Mouse (Mus musculus) activated CD4-positive, CD25-positive, alpha-beta regulatory T cell, adult 4 months (primary cell): Measurements from ENCODE around the gene Nfe2l2. TPM values are rescaled to one million over a fixed set of nuclear protein-coding genes. Genes with fewer than 3 reads are reported as not detected.
A peak's percentile ranks its signal among the peaks of the same experiment; 100 is the strongest.

ENCODE experiments used
- ATAC-seq: one replicate; pipeline ENCODE4 v1.8.0; 2017
- polyA plus RNA-seq, 2 experiments: library from polyadenylated mRNA; unstranded; fragments of 100-300 nt; shearing (Covaris generic); gene quantifications; one replicate each; pipeline ENCODE4 v1.2.1; 2017

The Nfe2l2 gene
- polyA plus RNA-seq, 2 experiments from 2014 or later, result 44.1 to 45.6 TPM

DNA sequence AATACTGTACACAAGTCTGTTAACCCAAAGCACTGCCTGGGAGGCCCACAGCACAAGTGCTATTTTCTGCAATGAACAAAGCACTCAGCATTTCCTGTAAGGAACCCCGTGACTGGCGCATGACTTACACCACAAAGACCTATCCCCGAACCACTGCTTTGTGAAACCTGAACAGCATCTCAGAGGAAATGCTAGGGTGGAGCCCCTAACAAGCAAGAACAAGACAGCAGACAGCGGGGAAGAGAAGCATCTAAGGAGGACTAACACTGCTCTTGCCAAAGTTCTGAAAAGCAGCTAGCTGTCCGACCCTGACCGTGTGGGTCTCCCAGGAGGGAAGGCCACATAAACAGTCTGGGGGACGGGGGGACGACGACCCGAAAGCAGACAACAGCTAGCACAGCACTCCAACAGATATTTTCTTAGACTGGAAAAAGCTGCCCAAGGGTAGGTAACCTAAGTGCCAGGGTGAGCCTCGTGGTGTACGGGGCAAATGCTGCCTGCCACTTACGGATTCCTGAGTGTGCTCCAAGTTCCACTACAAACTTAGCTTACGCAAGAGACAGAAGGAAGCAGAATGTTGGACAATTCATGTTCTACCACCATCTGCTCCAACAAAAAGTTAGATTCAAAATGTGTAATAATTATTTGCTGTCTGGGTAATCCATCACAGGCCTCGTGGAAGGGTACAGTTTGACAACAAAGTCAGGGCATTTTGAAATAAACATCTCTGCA, 21.3 kb downstream of the Nfe2l2 start:
- peak; percentile 97 for ATAC-seq

DNA sequence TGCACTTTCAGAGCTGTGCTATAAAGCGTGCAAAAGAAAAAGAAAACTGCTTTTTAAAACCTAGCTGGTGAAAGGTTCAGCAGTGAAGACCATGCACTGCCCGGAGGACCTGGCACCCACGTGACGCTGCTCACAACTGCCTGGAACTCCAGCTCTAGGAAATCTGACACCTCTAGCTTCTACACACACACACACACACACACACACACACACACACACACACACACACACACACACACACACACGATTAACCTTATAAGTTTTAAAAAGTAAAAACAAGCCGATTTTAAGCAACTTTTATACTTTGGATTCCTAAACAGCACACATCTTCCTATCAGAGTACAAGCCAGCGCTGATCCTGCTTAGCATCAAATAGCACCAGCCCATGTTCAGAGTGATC, 23.0 kb downstream of the Nfe2l2 start:
- no peak for ATAC-seq

DNA sequence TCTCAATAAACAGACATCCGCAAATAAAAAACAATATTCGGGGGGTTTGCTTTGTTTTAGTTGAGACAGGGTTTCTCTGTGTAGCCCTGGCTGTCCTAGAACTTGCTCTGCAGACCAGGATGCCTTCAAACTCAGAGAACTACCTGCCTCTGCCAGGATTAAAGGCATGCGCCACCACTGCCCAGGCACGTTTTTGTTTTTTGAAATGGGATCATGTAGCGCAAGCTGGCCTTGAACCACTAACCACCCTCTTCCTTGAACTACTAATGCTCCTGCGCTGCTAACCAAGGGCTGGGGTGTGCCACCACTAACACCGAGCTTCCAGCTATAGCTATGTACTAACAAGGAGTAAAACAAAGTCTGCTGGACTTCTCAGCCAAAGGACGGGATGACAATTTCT, 24.5 kb downstream of the Nfe2l2 start:
- ATAC-seq, result no peak

DNA sequence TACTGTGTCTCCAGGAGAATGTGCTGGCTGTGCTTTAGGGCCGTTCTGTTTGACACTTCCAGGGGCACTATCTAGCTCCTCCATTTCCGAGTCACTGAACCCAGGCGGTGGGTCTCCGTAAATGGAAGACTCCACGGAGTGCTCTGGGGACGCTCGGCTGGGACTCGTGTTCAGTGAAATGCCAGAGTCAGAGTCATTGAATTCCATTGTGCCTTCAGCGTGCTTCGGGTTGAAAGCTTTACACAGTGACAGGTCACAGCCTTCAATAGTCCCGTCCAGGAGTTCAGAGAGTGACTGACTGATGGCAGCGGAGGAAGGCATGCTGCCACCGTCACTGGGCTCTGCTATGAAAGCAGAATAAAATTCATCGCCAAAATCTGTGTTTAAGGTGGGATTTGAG, 27.9 kb downstream of the Nfe2l2 start:
- ATAC-seq, result no peak

DNA sequence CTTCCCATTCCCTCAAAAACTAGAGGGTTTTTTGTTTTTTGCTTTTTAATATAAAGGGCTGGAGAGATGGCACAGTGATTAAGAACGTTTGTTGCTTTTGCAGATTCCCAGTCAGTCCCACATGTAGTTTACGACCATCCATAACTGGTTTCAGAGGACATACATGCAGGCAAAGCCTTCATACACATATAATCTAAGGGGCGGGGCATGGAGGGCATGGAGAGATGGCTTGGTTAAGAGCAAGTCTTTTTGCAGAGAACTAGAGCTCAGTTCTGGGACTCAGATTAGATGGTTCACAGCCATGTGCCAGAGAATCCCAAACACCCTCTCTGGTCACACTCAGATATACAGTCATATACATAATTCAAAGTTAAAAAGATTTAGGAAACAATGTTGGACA, 31.9 kb downstream of the Nfe2l2 start:
- no peak for ATAC-seq

DNA sequence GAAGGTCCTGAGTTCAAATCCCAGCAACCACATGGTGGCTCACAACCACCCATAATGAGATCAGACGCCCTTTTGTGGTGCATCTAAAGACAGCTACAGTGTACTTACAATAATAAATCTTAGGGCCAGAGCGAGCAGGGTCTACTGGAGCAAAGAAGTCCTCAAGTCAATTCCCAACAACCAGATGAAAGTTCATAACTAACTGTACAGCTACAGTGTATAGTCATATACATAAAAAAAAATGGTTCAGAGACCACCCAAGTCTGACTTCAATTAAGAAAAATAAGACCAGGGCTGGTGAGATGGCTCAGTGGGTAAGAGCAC, 33.1 kb downstream of the Nfe2l2 start:
- ATAC-seq, result no peak

DNA sequence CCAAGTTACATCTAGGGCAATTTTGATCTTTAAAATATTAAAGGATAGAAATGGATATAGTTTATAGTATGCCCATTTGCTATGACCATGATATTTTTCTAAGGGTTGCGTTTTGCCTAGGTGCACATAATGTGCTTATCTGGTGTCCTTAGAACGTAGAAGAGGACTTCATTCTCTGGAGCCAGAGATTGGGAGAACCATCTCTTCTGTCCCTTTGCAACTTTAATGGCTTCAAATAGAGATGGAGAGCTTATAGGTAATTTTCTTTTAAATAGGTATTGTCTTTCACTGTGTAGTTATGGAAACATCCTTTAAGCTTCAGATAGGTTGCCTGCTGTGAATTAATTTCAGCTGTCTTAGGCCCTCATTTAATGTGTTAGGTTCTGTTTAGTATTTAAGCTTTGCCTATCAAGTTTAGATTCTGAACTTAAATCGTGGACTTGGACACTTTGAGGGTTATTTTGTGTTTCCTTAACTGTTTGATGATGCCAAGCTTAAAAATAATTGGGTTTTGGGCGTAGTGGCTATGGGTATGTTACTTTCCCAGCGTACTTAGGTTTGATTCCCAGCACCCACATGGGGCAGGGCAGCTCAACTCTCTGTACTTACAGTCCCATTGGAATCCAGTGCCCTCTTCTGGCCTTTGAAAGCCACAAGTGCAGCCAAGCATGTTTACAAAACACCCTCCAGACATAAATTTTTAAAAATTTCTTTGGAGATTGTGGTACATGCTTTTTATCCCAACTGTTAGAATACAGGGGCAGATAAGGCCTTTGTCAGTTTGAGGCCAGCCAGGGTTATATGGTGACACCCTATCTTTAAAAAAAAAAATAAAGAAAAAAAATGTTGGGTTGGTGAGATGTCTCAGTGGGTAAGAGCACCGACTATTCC, 33.8 kb downstream of the Nfe2l2 start:
- no peak for ATAC-seq

DNA sequence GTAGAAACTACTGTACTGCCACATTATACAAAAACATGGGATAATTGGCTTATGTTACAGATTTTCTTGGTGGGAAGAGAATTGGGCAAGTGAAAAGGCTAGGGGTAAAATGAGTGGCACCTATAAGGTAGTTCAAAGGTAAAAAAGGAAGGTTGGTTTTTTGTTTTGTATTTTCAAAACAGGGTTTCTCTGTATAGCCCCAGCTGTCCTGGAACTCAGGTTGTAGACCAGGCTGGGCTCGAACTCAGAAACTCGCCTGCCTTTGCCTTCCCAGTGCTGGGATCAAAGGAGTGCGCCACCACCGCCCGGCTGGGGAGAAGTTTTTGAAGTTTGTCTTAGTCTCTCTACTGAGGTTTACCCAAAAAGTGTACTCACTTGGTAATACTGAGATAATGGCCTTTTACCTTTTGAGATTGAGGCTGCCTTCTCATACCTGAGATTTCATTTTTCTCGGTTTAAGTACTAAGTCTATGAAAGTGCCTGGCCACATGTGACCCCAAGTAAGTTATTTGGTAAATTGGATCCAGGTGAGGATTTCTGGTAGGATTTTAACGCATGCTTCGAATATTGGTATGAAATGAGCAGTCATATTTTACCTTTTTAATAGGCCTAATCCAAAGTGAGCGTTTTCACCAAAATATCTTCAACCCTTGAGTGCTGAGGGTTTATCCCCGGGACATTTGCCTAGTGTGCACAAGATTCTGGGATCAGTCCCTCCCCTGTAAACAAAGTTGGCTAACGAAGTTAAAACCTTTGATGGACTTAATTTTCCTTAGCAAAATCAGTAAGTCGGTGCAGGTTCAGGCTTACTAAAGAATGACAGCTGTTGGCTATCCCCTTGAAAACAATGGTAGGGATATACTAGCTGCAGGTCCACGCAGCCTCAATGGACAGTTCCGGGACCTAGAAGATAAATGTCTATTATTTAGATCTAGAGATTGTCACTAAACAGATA, 34.7 kb downstream of the Nfe2l2 start:
- no peak for ATAC-seq

DNA sequence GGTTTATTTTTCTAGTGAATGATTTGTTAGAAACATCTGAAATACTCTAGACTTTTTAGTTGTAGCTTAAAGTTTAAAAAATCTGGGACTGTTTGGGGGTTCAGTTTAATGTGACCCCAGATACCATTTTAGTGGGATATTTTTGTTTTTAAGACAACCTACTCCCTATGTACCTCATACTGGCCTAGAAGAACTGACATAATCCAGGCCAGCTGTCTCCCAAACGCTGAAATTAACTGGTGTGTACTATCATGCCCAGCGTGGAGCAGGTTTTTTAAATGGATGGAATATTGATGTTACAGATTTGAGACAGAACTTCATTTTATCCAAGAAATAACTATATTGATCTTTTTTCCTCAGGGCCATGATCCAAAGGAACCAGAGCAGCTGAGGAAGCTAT, 43.3 kb downstream of the Nfe2l2 start:
- no peak for ATAC-seq

DNA sequence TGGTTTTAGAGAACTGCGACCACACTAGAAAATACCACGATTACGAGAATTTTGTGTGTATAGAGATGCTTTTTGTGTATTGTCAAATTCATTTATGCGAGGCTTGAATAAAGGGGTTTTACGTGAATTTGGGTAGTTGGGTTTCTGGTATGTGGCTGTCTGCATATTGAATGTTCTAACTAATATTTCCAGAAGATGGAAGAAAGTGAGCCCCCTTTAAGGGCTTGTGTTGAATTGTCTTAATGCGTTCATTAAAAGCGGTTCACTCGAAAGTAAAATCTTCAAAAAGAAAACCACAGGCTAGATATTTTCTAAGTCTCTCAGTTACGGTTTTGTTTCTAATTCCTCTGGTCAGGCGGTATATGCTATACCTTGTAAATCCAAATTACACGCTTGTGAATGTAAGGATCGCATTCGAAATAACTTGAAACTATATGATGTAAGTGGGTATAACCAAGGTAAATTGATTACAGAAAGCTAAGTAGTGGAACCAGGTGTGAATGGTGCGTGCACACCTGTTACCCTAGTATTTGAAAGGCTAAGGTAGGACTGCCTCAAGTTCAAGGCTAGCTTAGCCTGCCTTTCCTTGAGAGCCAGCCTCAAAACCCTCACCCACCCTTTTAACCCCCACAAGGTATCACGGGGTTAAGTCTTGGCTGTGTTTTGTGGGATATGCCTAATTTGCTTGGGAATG, 44.0 kb downstream of the Nfe2l2 start:
- ATAC-seq, result no peak

DNA sequence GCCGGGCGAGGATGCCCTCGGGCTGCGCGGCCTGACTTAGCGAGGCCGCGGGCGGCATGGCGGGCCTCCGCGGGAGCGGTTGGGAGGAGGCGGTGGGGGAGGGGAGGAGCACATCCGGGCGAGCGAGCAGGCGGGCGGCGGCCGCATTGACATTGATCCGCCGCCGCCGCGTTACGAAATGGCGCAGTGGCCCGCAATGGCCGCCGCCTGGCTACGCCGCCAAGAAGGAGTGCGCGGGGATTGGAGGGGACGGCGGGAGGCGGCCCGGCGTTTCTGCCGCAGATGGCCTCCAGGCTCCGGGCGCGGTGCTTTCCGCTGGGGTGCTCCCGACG, 44.8 kb downstream of the Nfe2l2 start:
- peak; percentile 52 for ATAC-seq

DNA sequence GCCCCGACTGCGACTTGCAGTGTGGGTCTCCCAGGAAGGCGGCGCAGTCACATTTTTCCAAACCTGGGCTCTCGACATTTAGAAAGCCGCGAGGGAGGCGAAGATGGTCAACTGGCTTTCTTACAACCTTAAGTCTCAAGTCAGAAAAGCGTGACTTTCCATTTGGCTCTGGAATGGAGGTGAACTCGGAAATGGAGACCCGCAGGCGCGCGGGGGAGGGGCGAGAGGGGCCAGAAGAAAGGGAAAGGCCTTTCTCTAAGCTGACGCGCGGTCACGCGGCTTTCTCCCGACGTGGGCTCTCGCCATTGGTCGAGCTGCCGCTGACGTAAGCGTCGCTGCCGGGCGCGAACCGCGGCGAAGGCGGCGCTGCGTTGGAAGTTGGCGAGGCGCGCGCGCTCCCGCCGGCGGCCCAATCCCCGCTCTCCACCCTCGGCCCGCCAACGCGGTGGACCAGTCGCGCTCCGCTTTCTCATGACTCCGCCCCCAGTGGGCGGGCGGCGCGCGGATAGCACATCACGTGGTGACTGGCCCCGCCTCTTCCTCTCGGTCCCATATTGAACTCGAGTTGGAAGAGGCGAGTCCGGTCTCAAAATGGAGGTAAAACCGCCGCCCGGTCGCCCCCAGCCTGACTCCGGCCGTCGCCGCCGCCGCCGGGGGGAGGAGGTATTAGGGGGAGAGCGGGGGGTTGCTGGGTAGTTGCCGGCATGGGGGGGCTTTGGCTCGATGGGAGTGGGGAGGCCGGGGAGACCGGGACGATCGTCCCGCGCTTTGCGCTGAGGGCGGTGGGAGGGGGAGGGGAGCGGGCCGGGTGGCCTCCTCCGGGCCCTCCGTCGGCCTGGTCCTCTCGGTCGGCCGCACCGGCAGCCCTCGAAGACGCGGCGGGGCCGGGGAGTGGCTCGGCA, 45.5 kb downstream of the Nfe2l2 start, which contains the start of gene Hnrnpa3:
Gene Hnrnpa3 (plus strand): TSS at position 535 of the 902 bp plus-strand sequence.
- ATAC-seq, result peak; percentile 78

DNA sequence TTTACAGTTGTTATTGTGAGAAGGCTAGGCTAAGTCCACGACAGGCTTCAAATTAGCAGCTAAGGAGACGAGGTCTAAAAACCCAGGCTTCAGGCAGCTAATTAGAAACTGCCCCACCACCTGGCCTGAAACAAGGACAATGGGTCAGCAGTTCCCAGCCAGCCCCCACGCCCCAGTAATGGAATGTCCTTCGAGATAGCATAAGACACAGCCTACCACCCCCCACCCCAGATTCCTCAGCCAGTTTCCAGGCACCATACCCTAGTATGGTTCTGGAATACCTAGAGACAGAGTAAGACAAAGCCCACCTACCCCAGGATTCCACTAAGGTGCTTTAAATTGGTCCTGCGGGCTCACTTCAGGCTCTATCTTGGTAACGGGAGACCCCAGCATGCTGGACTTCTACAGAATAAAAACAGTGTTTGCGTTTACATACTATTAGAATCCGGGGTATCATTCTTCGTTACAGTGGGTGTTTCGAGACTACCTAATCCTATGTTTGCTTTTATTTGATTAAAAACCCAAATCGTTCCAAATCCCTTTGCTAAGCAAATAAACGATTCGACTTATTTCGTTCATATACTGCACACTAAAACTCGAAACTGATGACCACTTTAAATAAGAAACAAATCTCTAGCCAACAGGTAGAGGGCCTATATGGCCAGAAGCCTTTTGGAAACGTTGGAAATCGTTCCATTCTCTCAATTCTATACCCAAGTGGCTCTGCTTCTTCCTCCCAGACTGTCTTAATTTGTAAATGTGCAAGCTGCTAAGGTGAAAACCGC, 46.3 kb downstream of the Nfe2l2 start:
- no peak for ATAC-seq

DNA sequence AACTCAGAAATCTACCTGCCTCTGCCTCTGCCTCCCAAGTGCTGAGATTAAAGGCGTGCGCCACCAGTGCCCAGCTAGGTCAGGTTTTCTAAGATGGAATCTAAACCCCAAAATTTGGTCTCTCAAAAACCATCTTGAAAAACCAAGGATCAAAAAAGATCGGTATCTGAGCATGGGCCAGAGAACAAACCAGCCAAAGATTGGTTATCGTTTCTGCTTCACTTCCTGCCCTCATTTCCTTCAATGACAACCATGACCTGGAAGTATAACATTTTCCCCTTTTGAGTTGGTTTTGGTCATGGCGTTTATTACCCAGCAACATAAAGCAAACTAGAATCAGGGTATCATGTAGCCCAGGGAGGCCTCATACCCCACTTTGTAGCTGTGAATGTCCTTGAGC, 47.5 kb downstream of the Nfe2l2 start:
- ATAC-seq, result no peak

DNA sequence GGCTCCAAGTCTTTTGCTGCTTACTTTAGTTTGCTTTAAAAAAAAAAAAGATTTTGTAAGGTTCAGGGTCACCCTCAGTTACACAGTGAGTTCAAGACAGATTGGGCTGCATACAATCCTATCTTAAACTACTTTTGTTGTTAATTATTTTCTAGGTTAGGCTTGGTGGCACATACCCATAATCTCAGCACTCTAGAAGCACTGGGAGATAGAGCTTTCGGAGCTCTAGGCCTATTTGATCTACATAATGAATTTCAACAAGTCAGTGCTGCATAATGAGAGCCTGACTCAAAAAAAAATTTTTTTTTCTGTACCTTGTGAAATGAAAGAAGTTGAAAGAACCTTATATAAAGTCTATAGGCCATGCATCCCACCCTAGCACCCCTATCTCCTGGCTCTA, 49.8 kb downstream of the Nfe2l2 start:
- no peak for ATAC-seq

DNA sequence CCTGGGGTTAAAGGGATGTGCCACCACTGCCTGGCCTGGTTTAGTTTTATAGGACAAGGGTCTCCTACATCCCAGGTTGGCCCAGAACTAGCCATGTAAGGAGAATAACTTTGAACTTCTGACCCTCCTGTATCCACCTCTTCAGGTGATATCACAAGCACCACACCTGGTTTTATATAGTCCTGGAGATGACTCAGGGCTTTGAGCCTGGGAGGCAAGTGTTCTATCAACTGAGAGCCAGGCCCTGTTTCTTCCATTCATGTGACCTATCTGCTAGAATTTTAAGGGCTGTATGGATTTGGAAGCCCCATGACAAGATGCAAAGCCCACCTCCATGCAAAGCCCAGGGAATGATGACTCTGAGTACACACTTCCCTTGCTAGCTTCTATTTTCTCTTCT, 51.3 kb downstream of the Nfe2l2 start:
- no peak for ATAC-seq

DNA sequence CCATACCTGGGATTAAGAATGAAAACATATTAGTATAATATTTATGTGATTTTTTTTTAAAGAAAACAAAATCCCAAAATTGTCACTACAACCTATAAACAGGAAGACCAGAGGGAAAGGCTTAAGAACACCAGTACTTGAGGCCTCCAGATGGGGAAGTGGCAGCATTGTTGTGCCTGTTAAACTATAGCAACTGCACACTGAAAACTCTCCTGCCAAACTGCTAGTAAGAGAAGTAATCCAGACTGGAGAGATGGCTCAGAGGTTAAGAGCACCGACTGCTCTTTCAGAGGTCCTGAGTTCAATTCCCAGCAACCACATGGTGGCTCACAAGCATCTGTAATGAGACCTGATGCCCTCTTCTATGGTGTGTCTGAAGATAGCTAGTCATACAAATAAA, 54.0 kb downstream of the Nfe2l2 start:
- no peak for ATAC-seq

DNA sequence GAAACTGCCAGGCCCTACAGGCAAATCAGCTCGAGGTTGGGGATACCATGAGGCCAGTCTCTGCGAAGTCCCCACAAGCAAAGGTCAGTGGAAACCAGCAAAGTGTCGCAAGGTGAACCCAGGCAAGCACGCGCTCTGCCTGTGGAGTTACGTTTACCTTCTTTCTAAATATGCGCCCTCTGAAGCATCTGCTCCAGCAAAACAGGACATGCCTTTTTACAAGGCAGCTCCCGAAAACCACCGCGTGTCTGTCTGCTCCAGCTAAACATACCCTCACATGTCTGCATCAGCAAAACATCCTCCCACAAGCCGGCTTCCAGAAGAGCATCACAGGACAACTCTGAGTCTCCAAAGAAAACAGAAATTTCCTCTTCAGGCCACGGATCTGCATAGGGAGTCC, 59.2 kb downstream of the Nfe2l2 start:
- ATAC-seq, result no peak

DNA sequence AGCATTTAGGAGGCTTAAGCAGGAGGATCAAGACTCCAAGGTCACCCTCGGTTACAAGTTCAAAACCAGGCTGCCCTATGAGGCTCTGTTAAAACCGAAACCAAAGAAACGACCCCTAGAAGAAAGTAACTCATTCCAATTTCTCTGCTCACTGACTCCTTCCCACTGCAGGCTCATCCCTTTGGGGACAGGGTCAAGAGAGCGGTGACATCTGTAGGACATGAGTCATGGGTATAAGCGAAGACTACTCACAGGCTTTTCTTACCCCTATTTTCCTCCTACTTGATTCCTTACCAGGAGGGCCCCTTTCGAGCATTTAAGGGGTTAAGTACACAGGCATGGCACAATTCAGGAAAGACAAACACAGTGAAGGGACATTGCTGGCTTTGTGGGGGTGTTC, 60.5 kb downstream of the Nfe2l2 start:
- ATAC-seq, result no peak

DNA sequence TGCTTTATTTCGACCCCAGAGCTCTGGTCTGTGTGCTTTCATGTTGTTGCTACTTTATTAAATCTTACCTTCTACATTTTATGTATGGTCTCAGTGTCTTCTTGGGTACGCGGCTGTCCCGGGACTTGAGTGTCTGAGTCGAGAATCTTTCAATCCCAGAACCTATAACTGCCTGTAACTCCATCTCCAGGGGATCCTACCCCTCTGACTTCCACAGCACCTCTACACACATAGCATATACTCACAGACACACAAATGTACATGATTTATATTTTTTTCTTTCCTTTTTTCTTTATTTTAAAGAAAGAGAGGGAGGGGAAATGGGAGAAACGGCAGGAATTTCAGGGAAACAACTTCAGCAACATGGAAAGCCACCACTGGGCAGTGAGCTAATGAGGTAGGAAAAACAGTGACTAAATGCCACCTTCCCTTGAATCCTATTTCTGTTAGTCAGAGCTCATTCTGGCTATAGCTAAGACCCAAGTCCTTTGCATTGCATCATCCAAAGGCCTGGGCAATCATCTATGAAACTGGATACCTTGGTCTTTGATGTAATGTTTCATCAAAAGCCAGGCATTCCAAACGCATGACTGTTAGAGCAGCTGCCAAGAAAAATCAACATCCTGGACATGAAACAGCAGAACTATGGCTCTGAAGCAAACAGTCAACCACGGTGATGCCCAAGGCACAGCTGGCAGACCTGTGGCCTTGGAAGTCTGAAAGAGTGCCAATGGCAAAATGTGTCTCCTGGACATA, 61.5 kb downstream of the Nfe2l2 start:
- ATAC-seq, result no peak
